8 mouse cellular contexts compared by ENCODE assay signal in the genomic region with DNA sequence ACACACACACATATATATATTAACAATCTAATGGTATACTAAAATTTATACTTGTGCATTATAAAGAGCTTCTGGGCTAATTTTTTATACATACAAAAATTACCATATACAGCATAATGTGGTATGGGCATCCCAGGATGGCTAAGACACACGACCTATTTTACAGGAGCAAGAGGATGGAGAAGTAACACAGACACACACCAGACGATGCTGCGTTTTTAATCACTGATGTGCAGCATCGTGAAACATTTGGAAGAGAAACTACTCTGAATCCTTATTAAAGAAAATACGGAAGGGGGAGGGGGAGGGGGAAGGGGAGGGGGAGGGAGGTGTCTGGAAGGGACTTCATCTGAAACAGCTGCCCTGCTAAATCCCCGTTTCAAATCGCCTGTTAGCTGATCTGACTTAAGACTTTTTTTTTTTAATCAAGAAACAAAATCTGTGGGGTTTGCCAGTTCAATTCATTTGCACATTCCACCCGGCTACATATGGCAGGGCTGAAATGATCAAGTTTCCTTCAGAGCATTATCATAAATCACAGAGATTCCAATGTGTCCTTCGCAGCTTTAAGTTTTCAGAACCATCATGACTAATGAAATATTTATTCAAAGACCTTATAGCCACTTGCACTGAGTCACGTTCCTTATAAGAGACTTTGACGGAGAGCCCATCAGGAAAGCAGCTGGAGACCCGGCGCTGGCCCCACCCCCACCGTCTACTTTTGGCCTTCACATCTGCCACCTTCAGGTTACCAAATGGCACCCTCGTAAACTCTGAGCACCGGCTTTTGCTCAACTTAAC.
A peak's percentile ranks its signal among the peaks of the same experiment; 100 is the strongest.
DNase-seq lines count a peak whose midpoint lies in the region; ATAC-seq and TF ChIP-seq lines count a peak whose summit lies in the region.

No protein-coding gene starts in this region.

- H3K4me1 ChIP-seq in lung, postnatal 0 days (ENCODE audit: insufficient read depth, low read depth, low read length), result no peaks in the 10 kb centered on the region
- peaks cover 10% of the 10 kb centered on the region; the same call in 1 of the 2 replicates for H3K4me1 ChIP-seq in limb, embryonic 15.5 days

- H3K4me2 ChIP-seq in lung, postnatal 0 days (replicated peaks; ENCODE audit: low read depth, low read length), result no peak overlapping the region
- H3K4me2 ChIP-seq in limb, embryonic 15.5 days, result peak overlapping the region; percentile 40

- H3K27me3 ChIP-seq in lung, postnatal 0 days (replicated peaks; ENCODE audit: insufficient read depth, low read length), result no peaks in the 10 kb centered on the region
- H3K27me3 ChIP-seq in limb, embryonic 15.5 days, result no peaks in the 10 kb centered on the region

- H3K36me3 ChIP-seq in lung, postnatal 0 days (ENCODE audit: insufficient read depth, low read length), result no peaks in the 10 kb centered on the region
- H3K36me3 ChIP-seq in limb, embryonic 15.5 days, result no peaks in the 10 kb centered on the region

- no peak for TF ChIP-seq CTCF in lung, postnatal 0 days (IDR thresholded peaks at IDR 0.05)

- no peak overlapping the region for H3K4me3 ChIP-seq in lung, postnatal 0 days (ENCODE audit: low read depth, low read length)
- H3K4me3 ChIP-seq in limb, embryonic 15.5 days, result peak overlapping the region; percentile 13

- H3K9ac ChIP-seq in lung, postnatal 0 days (replicated peaks; ENCODE audit: low read depth), result no peak overlapping the region
- H3K9ac ChIP-seq in limb, embryonic 15.5 days, result no peak overlapping the region

- TF ChIP-seq EP300 in lung, postnatal 0 days (IDR thresholded peaks at IDR 0.05), result no peak

- H3K9me3 ChIP-seq in lung, postnatal 0 days (ENCODE audit: low read length), result no peaks in the 10 kb centered on the region
- H3K9me3 ChIP-seq in limb, embryonic 15.5 days, result no peaks in the 10 kb centered on the region

- ATAC-seq in lung, postnatal 0 days, result peak; percentile 40; the same call in 1 of the 2 replicates
- ATAC-seq in limb, embryonic 15.5 days (ENCODE audit: insufficient number of reproducible peaks, low FRiP score, low TSS enrichment, low read depth), result peak; percentile 69; the same call in 1 of the 2 replicates

- DNase-seq in adrenal gland, postnatal 10 days, result peak; percentile 7
- DNase-seq in adrenal gland, adult 18-20 months (ENCODE audit: low spot score in 2 of 2), result no peak
- DNase-seq in lung, postnatal 0 days (ENCODE audit: low spot score), result peak; percentile 17
- no peak for DNase-seq in lung, adult 18-20 months
- no peak for DNase-seq in thymus, postnatal 0 days (ENCODE audit: low spot score)
- no peak for DNase-seq in urinary bladder, postnatal 10 days (ENCODE audit: low spot score)
- DNase-seq in thymus, postnatal 14 days, result no peak

- no peak overlapping the region for H3K27ac ChIP-seq in lung, postnatal 0 days (ENCODE audit: low read length)
- H3K27ac ChIP-seq in limb, embryonic 15.5 days, result peak overlapping the region; percentile 47; the same call in 1 of the 2 replicates

- WGBS in lung, postnatal 0 days, result 13% methylated on average over 16 of the region's 16 CpGs
- WGBS in limb, embryonic 15.5 days, result 2% methylated on average over 16 of the region's 16 CpGs

Comparison
In these comparisons a context has a peak if more than half of its experiments do, and no peak if none do; other contexts are left out.
1. DNase-seq: peak in adrenal gland, postnatal 10 days (single experiment) and lung, postnatal 0 days (single experiment); none in adrenal gland, adult 18-20 months (0 of 2), lung, adult 18-20 months (0 of 2), thymus, postnatal 0 days (single experiment), urinary bladder, postnatal 10 days (single experiment) and thymus, postnatal 14 days (single experiment).